Mouse (Mus musculus): ENCODE data around the gene Kif1bp.
A peak's percentile ranks its signal among the peaks of the same experiment; 100 is the strongest.

The Kif1bp gene

GRCm38 (mm10) chr10:62556558-62556901 lies 21.7 kb downstream of the Kif1bp start:
- DNase-seq (ENCODE audit: low spot score) = no peak

- DNase-seq (ENCODE audit: low spot score) = no peak
Observed at GRCm38 (mm10) chr10:62555705-62556557, 22.3 kb downstream of the Kif1bp start.

- DNase-seq (ENCODE audit: low spot score) = no peak
Observed at GRCm38 (mm10) chr10:62553611-62554091, 24.6 kb downstream of the Kif1bp start.

- no peak for DNase-seq (ENCODE audit: low spot score)
Observed at GRCm38 (mm10) chr10:62550787-62551300, 27.4 kb downstream of the Kif1bp start.

- peak; percentile 79 for DNase-seq (ENCODE audit: low spot score)
Observed at GRCm38 (mm10) chr10:62549523-62550166, 28.6 kb downstream of the Kif1bp start.

- no peak for DNase-seq (ENCODE audit: low spot score)
Observed at GRCm38 (mm10) chr10:62546441-62546840, 31.8 kb downstream of the Kif1bp start.

GRCm38 (mm10) chr10:62545759-62546158 lies 32.5 kb downstream of the Kif1bp start:
- DNase-seq (ENCODE audit: low spot score) = no peak

- no peak for DNase-seq (ENCODE audit: low spot score)
Observed at GRCm38 (mm10) chr10:62544316-62544715, 33.9 kb downstream of the Kif1bp start.

GRCm38 (mm10) chr10:62543399-62543808 lies 34.9 kb downstream of the Kif1bp start:
- DNase-seq (ENCODE audit: low spot score) = peak; percentile 39

- peak; percentile 47 for DNase-seq (ENCODE audit: low spot score)
Observed at GRCm38 (mm10) chr10:62542928-62543327, 35.3 kb downstream of the Kif1bp start.

- no peak for DNase-seq (ENCODE audit: low spot score)
Observed at GRCm38 (mm10) chr10:62542507-62542906, 35.8 kb downstream of the Kif1bp start.

GRCm38 (mm10) chr10:62541499-62541898 lies 36.8 kb downstream of the Kif1bp start:
- DNase-seq (ENCODE audit: low spot score) = no peak

GRCm38 (mm10) chr10:62540800-62541199 lies 37.5 kb downstream of the Kif1bp start:
- no peak for DNase-seq (ENCODE audit: low spot score)

- no peak for DNase-seq (ENCODE audit: low spot score)
Observed at GRCm38 (mm10) chr10:62534509-62534908, 43.7 kb downstream of the Kif1bp start.

- no peak for DNase-seq (ENCODE audit: low spot score)
Observed at GRCm38 (mm10) chr10:62532832-62533231, 45.4 kb downstream of the Kif1bp start.

- peak; percentile 68 for DNase-seq (ENCODE audit: low spot score)
Observed at GRCm38 (mm10) chr10:62530183-62530582, 48.1 kb downstream of the Kif1bp start.

GRCm38 (mm10) chr10:62527351-62527750 lies 50.9 kb downstream of the Kif1bp start, which contains the start of gene Srgn:
Gene Srgn, minus strand, starts transcription at chr10:62527451.
- no peak for DNase-seq (ENCODE audit: low spot score)

GRCm38 (mm10) chr10:62522346-62522950 lies 55.8 kb downstream of the Kif1bp start:
- DNase-seq (ENCODE audit: low spot score) = no peak

GRCm38 (mm10) chr10:62521763-62522162 lies 56.5 kb downstream of the Kif1bp start:
- DNase-seq (ENCODE audit: low spot score) = no peak

GRCm38 (mm10) chr10:62520911-62521310 lies 57.3 kb downstream of the Kif1bp start:
- no peak for DNase-seq (ENCODE audit: low spot score)

GRCm38 (mm10) chr10:62517511-62517910 lies 60.7 kb downstream of the Kif1bp start:
- no peak for DNase-seq (ENCODE audit: low spot score)

GRCm38 (mm10) chr10:62512855-62513254 lies 65.4 kb downstream of the Kif1bp start:
- no peak for DNase-seq (ENCODE audit: low spot score)

- no peak for DNase-seq (ENCODE audit: low spot score)
Observed at GRCm38 (mm10) chr10:62511528-62511927, 66.7 kb downstream of the Kif1bp start.

Data from MN1 (cell line).